Mouse (Mus musculus): Measurements from ENCODE around the gene Fgf7. TPM values are rescaled to one million over a fixed set of nuclear protein-coding genes. Genes with fewer than 3 reads are reported as not detected.

Gene Fgf7
- 0.21 to 0.72 TPM in 2 of 4 replicates, not detected in the others for total RNA-seq (2023)

GRCm38 (mm10) chr2:126034379-126035005, at the start of gene Fgf7:
Fgf7 (plus strand) TSS chr2:126034658.

Other genes starting within 250 kb of the Fgf7 start
- 20.2 to 28.6 TPM (median 21.9 TPM) in 4 replicates for gene Galk2, start 175.5 kb upstream of the Fgf7 start, total RNA-seq (2023)
- gene Cops2, start 175.5 kb upstream of the Fgf7 start, total RNA-seq (2023): 57.7 to 85.6 TPM (median 68.6 TPM) in 4 replicates
- not detected in 4 replicates for gene Fam227b, start 117.3 kb downstream of the Fgf7 start, total RNA-seq (2023)
- 4.8 to 6.8 TPM (median 5.2 TPM) in 4 replicates for gene Dtwd1, start 117.5 kb downstream of the Fgf7 start, total RNA-seq (2023)
- not detected in 4 replicates for gene Gm17555, start 180.4 kb downstream of the Fgf7 start, total RNA-seq (2023)